Mouse (Mus musculus): ENCODE data around the gene Abr. TPM values are rescaled to one million over a fixed set of nuclear protein-coding genes. Genes with fewer than 3 reads are reported as not detected.

Abr gene
- polyA plus RNA-seq, 1 experiment: 266 TPM

GRCm38 (mm10) chr11:76491817-76492216 lies 130.3 kb downstream of the Abr start:
- TF ChIP-seq CTCF (IDR thresholded peaks at IDR 0.05; ENCODE audit: extremely low read depth, insufficient read depth, low read length): no peak
- no peak for TF ChIP-seq POLR2A (IDR thresholded peaks at IDR 0.05; ENCODE audit: extremely low read depth, insufficient read depth, low read length)
- no peak overlapping the region for H3K4me3 ChIP-seq (ENCODE audit: insufficient read depth, low read length)
- no peak overlapping the region for H3K27ac ChIP-seq (ENCODE audit: insufficient read depth, low read length)
- H3K4me1 ChIP-seq (ENCODE audit: control insufficient read depth, insufficient read depth, low read length): peaks cover 33% of the 10 kb centered on the region

- Histone ChIP-seq H3K4me3 (ENCODE audit: insufficient read depth, low read length) (no peak overlapping the region), H3K27ac (ENCODE audit: insufficient read depth, low read length) (no peak overlapping the region), H3K4me1 (ENCODE audit: control insufficient read depth, insufficient read depth, low read length) (peaks cover 35% of the 10 kb centered on the region)
- TF ChIP-seq POLR2A (IDR thresholded peaks at IDR 0.05; ENCODE audit: extremely low read depth, insufficient read depth, low read length) (no peak), CTCF (IDR thresholded peaks at IDR 0.05; ENCODE audit: extremely low read depth, insufficient read depth, low read length) (no peak)
Measured at GRCm38 (mm10) chr11:76489407-76489806, 132.7 kb downstream of the Abr start.

GRCm38 (mm10) chr11:76487024-76487423 lies 135.1 kb downstream of the Abr start:
- Histone ChIP-seq H3K4me1 (ENCODE audit: control insufficient read depth, insufficient read depth, low read length) (peaks cover 27% of the 10 kb centered on the region), H3K27ac (ENCODE audit: insufficient read depth, low read length) (no peak overlapping the region), H3K4me3 (ENCODE audit: insufficient read depth, low read length) (no peak overlapping the region)
- TF ChIP-seq CTCF (IDR thresholded peaks at IDR 0.05; ENCODE audit: extremely low read depth, insufficient read depth, low read length) (no peak), POLR2A (IDR thresholded peaks at IDR 0.05; ENCODE audit: extremely low read depth, insufficient read depth, low read length) (no peak)

DNA sequence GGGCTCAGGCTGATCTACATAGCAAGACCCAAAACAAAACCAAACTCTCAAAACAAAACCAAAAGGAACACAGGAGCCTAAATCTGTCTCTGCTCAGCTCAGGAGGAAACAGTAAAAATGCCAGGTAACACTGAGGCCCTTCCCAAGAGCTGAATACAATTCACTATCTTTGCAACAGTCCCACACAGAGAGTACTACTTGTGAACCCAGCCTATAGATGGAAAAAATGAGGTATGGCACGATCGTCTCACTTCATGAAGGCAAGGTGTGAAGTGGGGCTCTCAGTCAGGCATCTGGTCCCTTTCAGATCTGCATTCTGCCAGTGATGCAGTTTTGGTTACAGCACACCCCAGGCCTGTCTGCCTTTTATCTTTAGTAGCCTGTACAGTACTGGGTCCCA lies 138.1 kb downstream of the Abr start:
- no peak overlapping the region for H3K27ac ChIP-seq (ENCODE audit: insufficient read depth, low read length)
- no peak overlapping the region for H3K4me3 ChIP-seq (ENCODE audit: insufficient read depth, low read length)
- TF ChIP-seq CTCF (IDR thresholded peaks at IDR 0.05; ENCODE audit: extremely low read depth, insufficient read depth, low read length): no peak
- peaks cover 19% of the 10 kb centered on the region for H3K4me1 ChIP-seq (ENCODE audit: control insufficient read depth, insufficient read depth, low read length)

GRCm38 (mm10) chr11:76483171-76483727 lies 138.9 kb downstream of the Abr start:
- H3K4me1 ChIP-seq (ENCODE audit: control insufficient read depth, insufficient read depth, low read length): peaks cover 19% of the 10 kb centered on the region
- TF ChIP-seq POLR2A (IDR thresholded peaks at IDR 0.05; ENCODE audit: extremely low read depth, insufficient read depth, low read length) (no peak), CTCF (IDR thresholded peaks at IDR 0.05; ENCODE audit: extremely low read depth, insufficient read depth, low read length) (no peak)
- no peak overlapping the region for H3K4me3 ChIP-seq (ENCODE audit: insufficient read depth, low read length)
- no peak overlapping the region; the same call in 1 of the 2 replicates for H3K27ac ChIP-seq (ENCODE audit: insufficient read depth, low read length)

DNA sequence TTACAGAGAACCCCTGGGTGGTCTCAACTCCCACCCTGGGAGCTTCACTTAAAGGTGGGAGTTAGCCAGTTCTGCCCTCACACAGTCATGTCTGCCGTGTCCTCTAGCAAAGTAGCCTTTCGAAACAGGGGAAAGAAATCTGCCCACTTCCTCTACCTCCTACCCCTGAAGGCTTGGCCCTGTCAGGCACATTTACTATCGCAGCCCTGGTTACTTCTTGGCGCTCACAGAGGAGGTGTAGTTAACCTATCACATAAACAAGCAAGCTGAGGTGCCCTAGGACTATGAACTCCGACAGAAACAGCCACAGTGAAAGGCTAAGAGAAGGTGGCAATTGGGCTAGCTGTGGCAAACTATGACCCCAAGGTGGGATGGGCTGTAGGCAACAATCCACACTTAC lies 139.4 kb downstream of the Abr start:
- H3K4me3 ChIP-seq (ENCODE audit: insufficient read depth, low read length): no peak overlapping the region
- peaks cover 16% of the 10 kb centered on the region for H3K4me1 ChIP-seq (ENCODE audit: control insufficient read depth, insufficient read depth, low read length)
- no peak for TF ChIP-seq CTCF (IDR thresholded peaks at IDR 0.05; ENCODE audit: extremely low read depth, insufficient read depth, low read length)
- no peak for TF ChIP-seq POLR2A (IDR thresholded peaks at IDR 0.05; ENCODE audit: extremely low read depth, insufficient read depth, low read length)
- peak overlapping the region; percentile 25; the same call in 1 of the 2 replicates for H3K27ac ChIP-seq (ENCODE audit: insufficient read depth, low read length)

DNA sequence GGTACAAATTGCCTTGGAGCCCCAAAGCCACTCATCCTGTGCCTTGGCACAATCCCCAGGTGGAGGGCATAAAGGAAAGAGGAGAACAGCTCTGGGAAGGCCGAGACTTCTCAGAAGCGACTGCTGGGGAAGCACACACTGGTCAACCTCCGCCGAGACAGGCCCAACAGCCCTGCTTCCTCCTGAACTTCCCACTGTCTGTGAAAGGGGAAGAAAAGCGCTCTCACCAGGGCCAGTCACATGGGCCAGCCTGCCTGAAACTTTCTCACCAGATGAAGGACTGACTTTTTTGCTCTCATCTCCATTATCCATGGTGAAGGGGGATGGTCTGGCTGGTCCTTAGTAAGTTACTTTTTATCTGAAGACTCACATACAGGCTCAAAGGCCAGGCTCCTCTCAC lies 139.9 kb downstream of the Abr start:
- H3K4me1 ChIP-seq (ENCODE audit: control insufficient read depth, insufficient read depth, low read length): peaks cover 17% of the 10 kb centered on the region
- TF ChIP-seq CTCF (IDR thresholded peaks at IDR 0.05; ENCODE audit: extremely low read depth, insufficient read depth, low read length) (no peak), POLR2A (IDR thresholded peaks at IDR 0.05; ENCODE audit: extremely low read depth, insufficient read depth, low read length) (no peak)
- H3K4me3 ChIP-seq (ENCODE audit: insufficient read depth, low read length): no peak overlapping the region
- H3K27ac ChIP-seq (ENCODE audit: insufficient read depth, low read length): no peak overlapping the region

GRCm38 (mm10) chr11:76479729-76480128 lies 142.4 kb downstream of the Abr start:
- Histone ChIP-seq H3K4me1 (ENCODE audit: control insufficient read depth, insufficient read depth, low read length) (peaks cover 14% of the 10 kb centered on the region), H3K27ac (ENCODE audit: insufficient read depth, low read length) (no peak overlapping the region), H3K4me3 (ENCODE audit: insufficient read depth, low read length) (no peak overlapping the region)
- TF ChIP-seq CTCF (IDR thresholded peaks at IDR 0.05; ENCODE audit: extremely low read depth, insufficient read depth, low read length) (no peak), POLR2A (IDR thresholded peaks at IDR 0.05; ENCODE audit: extremely low read depth, insufficient read depth, low read length) (no peak)

GRCm38 (mm10) chr11:76478676-76479655 lies 143.1 kb downstream of the Abr start:
- H3K4me3 ChIP-seq (ENCODE audit: insufficient read depth, low read length): no peak overlapping the region
- H3K4me1 ChIP-seq (ENCODE audit: control insufficient read depth, insufficient read depth, low read length): peaks cover 14% of the 10 kb centered on the region
- no peak for TF ChIP-seq POLR2A (IDR thresholded peaks at IDR 0.05; ENCODE audit: extremely low read depth, insufficient read depth, low read length)
- TF ChIP-seq CTCF (IDR thresholded peaks at IDR 0.05; ENCODE audit: extremely low read depth, insufficient read depth, low read length): no peak
- H3K27ac ChIP-seq (ENCODE audit: insufficient read depth, low read length): no peak overlapping the region

DNA sequence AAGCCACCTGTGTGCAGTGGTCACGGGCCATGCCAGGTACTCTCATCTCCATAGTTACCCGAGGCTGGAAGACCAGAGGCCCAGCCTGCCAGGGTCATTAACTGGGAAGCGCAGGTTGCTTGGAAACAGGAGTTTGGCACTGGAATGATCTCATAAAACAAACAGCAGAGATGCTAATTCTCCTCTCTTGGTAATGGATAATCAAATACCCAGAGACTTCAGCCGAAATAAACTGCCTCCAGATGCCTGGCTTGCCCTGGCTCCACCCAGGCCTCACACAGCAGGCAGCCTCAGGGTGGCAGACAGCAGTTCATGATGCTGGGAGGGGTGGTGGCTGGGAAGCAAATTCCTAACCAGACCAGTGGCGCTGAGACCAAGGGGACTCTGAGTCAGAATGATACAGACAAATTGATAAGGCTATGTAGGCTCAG lies 145.0 kb downstream of the Abr start:
- Histone ChIP-seq H3K4me3 (ENCODE audit: insufficient read depth, low read length) (no peak overlapping the region), H3K27ac (ENCODE audit: insufficient read depth, low read length) (no peak overlapping the region), H3K4me1 (ENCODE audit: control insufficient read depth, insufficient read depth, low read length) (peaks cover 10% of the 10 kb centered on the region)
- TF ChIP-seq CTCF (IDR thresholded peaks at IDR 0.05; ENCODE audit: extremely low read depth, insufficient read depth, low read length) (no peak), POLR2A (IDR thresholded peaks at IDR 0.05; ENCODE audit: extremely low read depth, insufficient read depth, low read length) (no peak)

All from cortical plate, adult 2 months (tissue).